Mouse (Mus musculus): ENCODE data around the gene Olfr1366. TPM values are rescaled to one million over a fixed set of nuclear protein-coding genes. Genes with fewer than 3 reads are reported as not detected.

Olfr1366 gene
- polyA plus RNA-seq, 1 experiment from 2014 or later, result 0.05 TPM

GRCm38 (mm10) chr13:21486881-21487280 lies 55.7 kb downstream of the Olfr1366 start:
- no peak for DNase-seq (ENCODE audit: low spot score)
- Histone ChIP-seq H3K9me3 (no peaks in the 10 kb centered on the region), H3K27ac (no peak overlapping the region), H3K27me3 (ENCODE audit: insufficient read depth, poor library complexity, severe bottlenecking) (no peaks in the 10 kb centered on the region), H3K36me3 (peaks cover 8% of the 10 kb centered on the region), H3K4me1 (no peaks in the 10 kb centered on the region), H3K4me3 (no peak overlapping the region)
- WGBS, result 81% methylated on average over 1 of the region's 1 CpGs

Other genes with a start within 250 kb of the Olfr1366 start
- gene Gpx6, start 230.7 kb downstream of the Olfr1366 start, polyA plus RNA-seq (2016; fragmentation: Nextera tagmentation; extraction: Ambion mirVana), result not detected in 2 replicates
- not detected in 2 replicates for gene Olfr1367, start 195.9 kb downstream of the Olfr1366 start, polyA plus RNA-seq (2016; fragmentation: Nextera tagmentation; extraction: Ambion mirVana)
- 8.9 and 12.5 TPM in 2 replicates for gene Zscan12, start 180.0 kb downstream of the Olfr1366 start, polyA plus RNA-seq (2016; fragmentation: Nextera tagmentation; extraction: Ambion mirVana)
- gene Zkscan3, start 140.1 kb downstream of the Olfr1366 start, polyA plus RNA-seq (2016; fragmentation: Nextera tagmentation; extraction: Ambion mirVana), result 69.4 and 78.6 TPM in 2 replicates
- gene Pgbd1, start 101.8 kb downstream of the Olfr1366 start, polyA plus RNA-seq (2016; fragmentation: Nextera tagmentation; extraction: Ambion mirVana), result 2.5 and 2.9 TPM in 2 replicates
- 22.7 and 27.5 TPM in 2 replicates for gene Zscan26, start 89.1 kb downstream of the Olfr1366 start, polyA plus RNA-seq (2016; fragmentation: Nextera tagmentation; extraction: Ambion mirVana)
- 2.0 and 2.4 TPM in 2 replicates for gene Nkapl, start 74.3 kb downstream of the Olfr1366 start, polyA plus RNA-seq (2016; fragmentation: Nextera tagmentation; extraction: Ambion mirVana)
- gene Zkscan4, start 63.9 kb downstream of the Olfr1366 start, polyA plus RNA-seq (2016; fragmentation: Nextera tagmentation; extraction: Ambion mirVana), result 2.0 and 2.1 TPM in 2 replicates
- not detected in 2 replicates for gene Gm10065, start 63.4 kb downstream of the Olfr1366 start, polyA plus RNA-seq (2016; fragmentation: Nextera tagmentation; extraction: Ambion mirVana)
- gene AK157302, start 47.6 kb downstream of the Olfr1366 start, polyA plus RNA-seq (2016; fragmentation: Nextera tagmentation; extraction: Ambion mirVana), result 0.21 and 0.53 TPM in 2 replicates
- gene Gm11273, start 41.4 kb downstream of the Olfr1366 start, polyA plus RNA-seq (2016; fragmentation: Nextera tagmentation; extraction: Ambion mirVana), result 9.0 and 11.6 TPM in 2 replicates
- gene Zkscan8, start 11.7 kb downstream of the Olfr1366 start, polyA plus RNA-seq (2016; fragmentation: Nextera tagmentation; extraction: Ambion mirVana), result 5.3 and 7.3 TPM in 2 replicates
- gene Olfr1535, start 17.1 kb upstream of the Olfr1366 start, polyA plus RNA-seq (2016; fragmentation: Nextera tagmentation; extraction: Ambion mirVana), result 0.04 TPM in 1 of 2 replicates, not detected in the other
- gene Olfr1364, start 39.0 kb upstream of the Olfr1366 start, polyA plus RNA-seq (2016; fragmentation: Nextera tagmentation; extraction: Ambion mirVana), result not detected in 2 replicates
- not detected in 2 replicates for gene Olfr1362, start 71.2 kb upstream of the Olfr1366 start, polyA plus RNA-seq (2016; fragmentation: Nextera tagmentation; extraction: Ambion mirVana)
- not detected in 2 replicates for gene Olfr11, start 99.7 kb upstream of the Olfr1366 start, polyA plus RNA-seq (2016; fragmentation: Nextera tagmentation; extraction: Ambion mirVana)
- gene Olfr1361, start 120.6 kb upstream of the Olfr1366 start, polyA plus RNA-seq (2016; fragmentation: Nextera tagmentation; extraction: Ambion mirVana), result not detected in 2 replicates
- gene Olfr1360, start 134.6 kb upstream of the Olfr1366 start, polyA plus RNA-seq (2016; fragmentation: Nextera tagmentation; extraction: Ambion mirVana), result not detected in 2 replicates
- not detected in 2 replicates for gene Olfr1359, start 155.3 kb upstream of the Olfr1366 start, polyA plus RNA-seq (2016; fragmentation: Nextera tagmentation; extraction: Ambion mirVana)
- 1.4 TPM in 1 of 2 replicates, not detected in the other for gene Hist1h2bl, start 173.3 kb upstream of the Olfr1366 start, polyA plus RNA-seq (2016; fragmentation: Nextera tagmentation; extraction: Ambion mirVana)
- gene Hist1h2ai, start 173.6 kb upstream of the Olfr1366 start, polyA plus RNA-seq (2016; fragmentation: Nextera tagmentation; extraction: Ambion mirVana), result 6.3 and 11.7 TPM in 2 replicates
- gene Hist1h3h, start 174.9 kb upstream of the Olfr1366 start, polyA plus RNA-seq (2016; fragmentation: Nextera tagmentation; extraction: Ambion mirVana), result 3.7 and 3.8 TPM in 2 replicates
- gene Hist1h2bm, start 179.2 kb upstream of the Olfr1366 start, polyA plus RNA-seq (2016; fragmentation: Nextera tagmentation; extraction: Ambion mirVana), result 2.4 and 3.7 TPM in 2 replicates
- 2.0 TPM in 1 of 2 replicates, not detected in the other for gene Hist1h4j, start 192.3 kb upstream of the Olfr1366 start, polyA plus RNA-seq (2016; fragmentation: Nextera tagmentation; extraction: Ambion mirVana)
- gene Hist1h4k, start 207.7 kb upstream of the Olfr1366 start, polyA plus RNA-seq (2016; fragmentation: Nextera tagmentation; extraction: Ambion mirVana), result 2.4 and 3.8 TPM in 2 replicates
- gene Hist1h2ak, start 211.0 kb upstream of the Olfr1366 start, polyA plus RNA-seq (2016; fragmentation: Nextera tagmentation; extraction: Ambion mirVana), result 6.7 and 8.3 TPM in 2 replicates
- gene Hist1h2bn, start 211.3 kb upstream of the Olfr1366 start, polyA plus RNA-seq (2016; fragmentation: Nextera tagmentation; extraction: Ambion mirVana), result 1.2 and 3.0 TPM in 2 replicates
- 12.2 and 12.8 TPM in 2 replicates for gene Hist1h1b, start 237.8 kb upstream of the Olfr1366 start, polyA plus RNA-seq (2016; fragmentation: Nextera tagmentation; extraction: Ambion mirVana)
- gene Hist1h3i, start 240.6 kb upstream of the Olfr1366 start, polyA plus RNA-seq (2016; fragmentation: Nextera tagmentation; extraction: Ambion mirVana), result 51.2 and 119 TPM in 2 replicates
- 4.6 and 7.6 TPM in 2 replicates for gene Hist1h2an, start 244.4 kb upstream of the Olfr1366 start, polyA plus RNA-seq (2016; fragmentation: Nextera tagmentation; extraction: Ambion mirVana)
- 1.00 and 1.6 TPM in 2 replicates for gene Hist1h2bp, start 244.7 kb upstream of the Olfr1366 start, polyA plus RNA-seq (2016; fragmentation: Nextera tagmentation; extraction: Ambion mirVana)